8 mouse cellular contexts compared by ENCODE assay signal in the genomic region with DNA sequence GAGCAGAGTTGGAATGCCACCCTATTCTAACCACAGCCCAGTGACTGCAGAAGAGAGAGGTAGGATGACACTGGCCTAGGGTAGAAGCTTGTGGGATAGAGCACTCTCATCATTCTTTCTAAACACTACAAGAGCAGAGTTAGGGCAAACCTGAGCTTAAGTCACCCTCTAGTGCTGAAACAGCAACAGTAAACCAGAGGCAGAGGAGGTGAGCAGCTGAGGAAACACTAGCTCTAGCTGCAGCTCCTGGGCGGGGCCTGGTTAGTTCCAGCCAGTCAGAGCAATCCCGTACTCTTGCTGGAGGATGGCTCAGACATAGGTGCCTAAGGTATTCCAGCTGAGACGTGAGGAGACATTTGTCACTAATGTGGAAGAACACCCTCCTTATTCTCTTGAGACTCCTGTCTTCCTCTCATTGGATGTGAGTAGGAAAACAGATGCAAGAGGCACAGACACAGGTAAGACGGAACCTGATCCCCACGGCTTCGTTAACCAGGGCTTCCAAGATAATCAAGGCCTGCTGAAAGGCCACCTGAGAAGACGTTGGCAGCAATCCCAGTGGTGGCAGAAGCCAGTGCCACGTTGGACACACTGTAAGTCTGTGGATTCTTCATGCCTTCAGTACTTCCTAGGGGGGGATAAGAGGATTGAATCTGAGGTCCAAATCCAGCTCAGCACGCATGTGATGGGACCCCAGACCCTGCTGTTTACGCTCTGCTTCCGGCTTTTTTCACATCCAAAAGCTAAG.
A peak's percentile ranks its signal among the peaks of the same experiment; 100 is the strongest.
DNase-seq lines count a peak whose midpoint lies in the region; ATAC-seq and TF ChIP-seq lines count a peak whose summit lies in the region.

No protein-coding gene starts in this region.

- peak; percentile 41; the same call in 1 of the 2 replicates for ATAC-seq in lung, embryonic 14.5 days (ENCODE audit: insufficient read depth)

- intact Hi-C loops in gastrocnemius, postnatal 36 days (cut with DNase I) = no loop called here

- peak; percentile 44 for TF ChIP-seq CTCF in lung, embryonic 14.5 days (IDR thresholded peaks at IDR 0.05; ENCODE audit: low read depth)

- no peaks in the 10 kb centered on the region for H3K36me3 ChIP-seq in lung, embryonic 14.5 days (ENCODE audit: insufficient read depth)

- H3K9me3 ChIP-seq in lung, embryonic 14.5 days (ENCODE audit: low read depth, low read length) = no peaks in the 10 kb centered on the region

- no peaks in the 10 kb centered on the region for H3K27me3 ChIP-seq in lung, embryonic 14.5 days (ENCODE audit: insufficient read depth, low read length)

- WGBS in lung, embryonic 14.5 days = 67% methylated on average over 11 of the region's 11 CpGs

- H3K9ac ChIP-seq in lung, embryonic 14.5 days = no peak overlapping the region

- H3K27ac ChIP-seq in lung, embryonic 14.5 days (ENCODE audit: low read depth) = no peak overlapping the region

- peak; percentile 62 to 71 for DNase-seq in cerebellum, postnatal 10 days
- no peak for DNase-seq in cerebellum, adult 8-10 months
- peak; percentile 20 for DNase-seq in lung, embryonic 14.5 days
- no peak for DNase-seq in lung, postnatal 4 days
- peak; percentile 51 for DNase-seq in R1 (ENCODE audit: low read depth, low spot score)
- peak; percentile 1 for DNase-seq in kidney, adult 9 months
- peak; percentile 11 for DNase-seq in thymus, postnatal 25 days
- no peak for DNase-seq in gastrocnemius, postnatal 36 days

- H3K4me1 ChIP-seq in lung, embryonic 14.5 days (ENCODE audit: insufficient read depth) = no peaks in the 10 kb centered on the region

- H3K4me2 ChIP-seq in lung, embryonic 14.5 days = no peak overlapping the region

- no peak overlapping the region for H3K4me3 ChIP-seq in lung, embryonic 14.5 days (ENCODE audit: low read depth, low read length)

Comparison
In these comparisons a context has a peak if more than half of its experiments do, and no peak if none do; other contexts are left out.
1. DNase-seq: peak in cerebellum, postnatal 10 days (2 of 2), lung, embryonic 14.5 days (single experiment), R1 (single experiment), kidney, adult 9 months (single experiment) and thymus, postnatal 25 days (single experiment); none in cerebellum, adult 8-10 months (single experiment), lung, postnatal 4 days (0 of 2) and gastrocnemius, postnatal 36 days (0 of 2).